9 mouse cellular contexts compared by ENCODE assay signal in genomic region chr5:35137510-35138182, GRCm38 (mm10). TPM values are rescaled to one million over a fixed set of nuclear protein-coding genes. Genes with fewer than 3 reads are reported as not detected.
A peak's percentile ranks its signal among the peaks of the same experiment; 100 is the strongest.
DNase-seq lines count a peak whose midpoint lies in the region; ATAC-seq and TF ChIP-seq lines count a peak whose summit lies in the region.
"Had no signal": no experiment of that assay in that cellular context is flagged by ENCODE, and none has a peak within 500 bp of the region (broad histone marks: within the 10 kb centered on the region; RNA-seq: fewer than 3 reads in every experiment).

No protein-coding gene starts in this region.

- no peak overlapping the region for H3K4me3 ChIP-seq in lung, embryonic 14.5 days (ENCODE audit: low read depth, low read length)
- no peak overlapping the region for H3K4me3 ChIP-seq in stomach, postnatal 0 days (ENCODE audit: low read depth, low read length)
- H3K4me3 ChIP-seq: liver, embryonic 15.5 days had no signal

- WGBS in lung, embryonic 14.5 days, result 65% methylated on average over 13 of the region's 13 CpGs
- 64% methylated on average over 13 of the region's 13 CpGs for WGBS in stomach, postnatal 0 days

- H3K27me3 ChIP-seq in lung, embryonic 14.5 days (ENCODE audit: insufficient read depth, low read length), result no peaks in the 10 kb centered on the region
- no peaks in the 10 kb centered on the region for H3K27me3 ChIP-seq in stomach, postnatal 0 days (ENCODE audit: control insufficient read depth, insufficient read depth, low read length)

- no peak overlapping the region for H3K4me2 ChIP-seq in lung, embryonic 14.5 days
- no peak overlapping the region for H3K4me2 ChIP-seq in stomach, postnatal 0 days (replicated peaks; ENCODE audit: low read depth)
- H3K4me2 ChIP-seq: liver, embryonic 15.5 days had no signal

- ATAC-seq in lung, embryonic 14.5 days (ENCODE audit: insufficient read depth), result no peak
- peak; percentile 52; the same call in 1 of the 2 replicates for ATAC-seq in common myeloid progenitor, adult 5-6 weeks (replicated peaks; ENCODE audit: low read depth, poor library complexity, severe bottlenecking)
- ATAC-seq in stomach, postnatal 0 days (ENCODE audit: low FRiP score, low TSS enrichment), result no peak; the same call in 1 of the 2 replicates

- no peak overlapping the region for H3K9ac ChIP-seq in lung, embryonic 14.5 days
- H3K9ac ChIP-seq in stomach, postnatal 0 days (ENCODE audit: low read length), result no peak overlapping the region
- H3K9ac ChIP-seq: liver, embryonic 15.5 days had no signal

- no peaks in the 10 kb centered on the region for H3K36me3 ChIP-seq in lung, embryonic 14.5 days (ENCODE audit: insufficient read depth)
- no peaks in the 10 kb centered on the region for H3K36me3 ChIP-seq in stomach, postnatal 0 days (ENCODE audit: control insufficient read depth, insufficient read depth, low read length)
- H3K36me3 ChIP-seq: liver, embryonic 15.5 days had no signal

- no peak for TF ChIP-seq EP300 in stomach, postnatal 0 days (optimal IDR thresholded peaks at IDR 0.05)

- H3K27ac ChIP-seq in lung, embryonic 14.5 days (ENCODE audit: low read depth), result peak overlapping the region; percentile 30; the same call in 1 of the 2 replicates
- no peak overlapping the region for H3K27ac ChIP-seq in stomach, postnatal 0 days (replicated peaks)
- H3K27ac ChIP-seq: liver, embryonic 15.5 days had no signal

- H3K9me3 ChIP-seq in lung, embryonic 14.5 days (ENCODE audit: low read depth, low read length), result no peaks in the 10 kb centered on the region
- H3K9me3 ChIP-seq in stomach, postnatal 0 days (ENCODE audit: control insufficient read depth, low read length), result no peaks in the 10 kb centered on the region
- H3K9me3 ChIP-seq: liver, embryonic 15.5 days had no signal

- DNase-seq in lung, embryonic 14.5 days, result no peak
- no peak for DNase-seq in lung, postnatal 14 days
- DNase-seq in layer of hippocampus, adult 9-10 months (ENCODE audit: low spot score), result peak; percentile 89
- peak; percentile 92 to 94 for DNase-seq in right cerebral cortex, postnatal 10 days (ENCODE audit: low spot score in 2 of 2)
- DNase-seq in kidney, postnatal 36 days, result no peak
- no peak for DNase-seq in adrenal gland, postnatal 10 days
- DNase-seq in stomach, postnatal 0 days (ENCODE audit: low spot score), result no peak

- TF ChIP-seq CTCF in lung, embryonic 14.5 days (IDR thresholded peaks at IDR 0.05; ENCODE audit: low read depth), result no peak
- no peak for TF ChIP-seq CTCF in stomach, postnatal 0 days (IDR thresholded peaks at IDR 0.05; ENCODE audit: low read depth)

- H3K4me1 ChIP-seq in lung, embryonic 14.5 days (ENCODE audit: insufficient read depth), result no peaks in the 10 kb centered on the region
- no peaks in the 10 kb centered on the region for H3K4me1 ChIP-seq in stomach, postnatal 0 days (replicated peaks; ENCODE audit: control insufficient read depth, insufficient read depth)
- H3K4me1 ChIP-seq: liver, embryonic 15.5 days had no signal

RNA-seq across cellular contexts. Expression of gene Lrpap1, which starts 32.1 kb away (rescaled TPM):
- polyA plus RNA-seq in lung, embryonic 14.5 days (2014; fragmentation: Nextera tagmentation; extraction: Ambion mirVana), result 120 and 127 TPM in 2 replicates
- total RNA-seq in common myeloid progenitor, adult 5-6 weeks (2017), result 43.7 and 53.7 TPM in 2 replicates
- total RNA-seq in adrenal gland, postnatal 10 days (2021), result 10 to 100 TPM; 71.6 to 86.0 TPM
- 101 and 116 TPM in 2 replicates for polyA plus RNA-seq in stomach, postnatal 0 days (2015; fragmentation: Nextera tagmentation; extraction: Ambion mirVana)

Comparison
In these comparisons a context has a peak if more than half of its experiments do, and no peak if none do; other contexts are left out.
1. DNase-seq: peak in layer of hippocampus, adult 9-10 months (single experiment) and right cerebral cortex, postnatal 10 days (2 of 2); none in lung, embryonic 14.5 days (single experiment), lung, postnatal 14 days (single experiment), kidney, postnatal 36 days (0 of 2), adrenal gland, postnatal 10 days (single experiment) and stomach, postnatal 0 days (single experiment).